7 mouse cellular contexts compared by ENCODE assay signal in the genomic region with DNA sequence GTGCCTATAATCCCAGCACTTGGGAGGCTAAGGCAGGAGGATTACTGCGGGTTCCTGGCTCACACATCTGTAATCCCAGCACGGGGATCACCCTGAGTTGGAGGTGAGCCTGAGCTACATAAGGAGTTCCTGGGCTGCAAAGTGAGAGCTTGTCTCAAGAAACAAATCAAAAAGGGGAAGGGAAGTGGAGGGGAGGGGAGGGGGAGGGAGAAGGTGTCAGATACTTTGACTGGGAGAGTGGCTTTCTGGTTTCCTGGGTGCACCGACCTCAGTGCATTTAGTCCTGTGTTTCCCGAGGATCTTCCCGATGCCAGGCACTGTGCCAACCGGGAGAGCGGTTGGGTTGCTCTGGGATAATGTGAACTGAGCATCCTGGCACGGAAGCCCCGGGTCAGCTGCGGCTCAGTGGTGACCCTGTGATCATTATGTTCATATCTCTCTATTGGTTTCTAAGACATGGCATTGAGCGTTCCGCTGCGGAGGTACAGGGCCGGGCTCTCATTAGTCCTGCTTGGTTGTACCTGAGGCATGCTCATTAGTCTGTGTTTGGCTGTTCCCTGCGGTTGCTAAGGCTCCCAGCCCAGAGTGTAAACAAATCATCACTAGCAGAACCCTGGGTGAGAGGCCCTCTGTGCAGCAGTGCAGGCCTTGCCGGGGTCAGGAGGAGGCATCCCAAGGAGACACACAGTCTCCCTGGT. TPM values are rescaled to one million over a fixed set of nuclear protein-coding genes. Genes with fewer than 3 reads are reported as not detected.
DNase-seq lines count a peak whose midpoint lies in the region; ATAC-seq lines count a peak whose summit lies in the region.

No protein-coding gene starts in this region.

- ATAC-seq in forebrain, embryonic 11.5 days (replicated peaks; ENCODE audit: low FRiP score) = peak; percentile 55

- no peaks in the 10 kb centered on the region for H3K9me3 ChIP-seq in forebrain, embryonic 11.5 days (ENCODE audit: control insufficient read depth, low read length)

- 44% methylated on average over 16 of the region's 16 CpGs for WGBS in forebrain, embryonic 11.5 days

- H3K4me1 ChIP-seq in forebrain, embryonic 11.5 days (replicated peaks; ENCODE audit: control insufficient read depth, insufficient read depth, low read length) = no peaks in the 10 kb centered on the region; the same call in 1 of the 2 replicates

- H3K4me3 ChIP-seq in forebrain, embryonic 11.5 days (ENCODE audit: low read depth, low read length) = no peak overlapping the region

- intact Hi-C loops in gastrocnemius, postnatal 14 days (cut with DNase I; ENCODE audit: low total_unique reads) = no loop called here
- intact Hi-C loops in heart, postnatal 25 days (cut with DNase I) = no loop called here

- H3K27ac ChIP-seq in forebrain, embryonic 11.5 days (ENCODE audit: low read depth, low read length) = no peak overlapping the region

- H3K9ac ChIP-seq in forebrain, embryonic 11.5 days (ENCODE audit: low read length) = no peak overlapping the region

- H3K4me2 ChIP-seq in forebrain, embryonic 11.5 days (ENCODE audit: low read depth, low read length, severe bottlenecking) = no peak overlapping the region

- DNase-seq in 3134 (ENCODE audit: extremely low read depth, insufficient read length, low spot score) = peak; percentile 45
- DNase-seq in CD4-positive helper T cell, adult 2 months (ENCODE audit: low read depth, low spot score) = peak; percentile 59
- peak; percentile 75 for DNase-seq in forebrain, embryonic 11.5 days (ENCODE audit: low spot score)
- peak; percentile 59 to 87 for DNase-seq in kidney, postnatal 25 days
- DNase-seq in gastrocnemius, postnatal 14 days = no peak
- no peak for DNase-seq in T-cell, adult 2 months (ENCODE audit: low spot score)
- no peak for DNase-seq in heart, postnatal 25 days (ENCODE audit: low spot score)

- no peaks in the 10 kb centered on the region for H3K36me3 ChIP-seq in forebrain, embryonic 11.5 days (ENCODE audit: control insufficient read depth, insufficient read depth, low read length)

- no peaks in the 10 kb centered on the region for H3K27me3 ChIP-seq in forebrain, embryonic 11.5 days (ENCODE audit: control insufficient read depth, insufficient read depth, low read length)

RNA-seq across cellular contexts. Expression of gene Vdac1, which starts 28.1 kb away (rescaled TPM):
- polyA plus RNA-seq in forebrain, embryonic 11.5 days (2014; fragmentation: Nextera tagmentation; extraction: Ambion mirVana) = 198 and 207 TPM in 2 replicates
- 1,000 to 10,000 TPM; 1,133 to 1,268 TPM for total RNA-seq in gastrocnemius, postnatal 14 days (2021)
- 1,000 to 10,000 TPM; 1,015 to 1,076 TPM for total RNA-seq in heart, postnatal 25 days (2021)

RNA-seq across cellular contexts. Expression of gene Tcf7, which starts 49.8 kb away (rescaled TPM):
- polyA plus RNA-seq in forebrain, embryonic 11.5 days (2014; fragmentation: Nextera tagmentation; extraction: Ambion mirVana) = 9.5 and 9.6 TPM in 2 replicates
- total RNA-seq in gastrocnemius, postnatal 14 days (2021) = 1 to 10 TPM; 1.9 to 2.0 TPM
- total RNA-seq in heart, postnatal 25 days (2021) = under 1 TPM; 0.70 to 0.75 TPM

Comparison
In these comparisons a context has a peak if more than half of its experiments do, and no peak if none do; other contexts are left out.
1. DNase-seq: peak in 3134 (single experiment), CD4-positive helper T cell, adult 2 months (single experiment), forebrain, embryonic 11.5 days (single experiment) and kidney, postnatal 25 days (2 of 2); none in gastrocnemius, postnatal 14 days (single experiment), T-cell, adult 2 months (single experiment) and heart, postnatal 25 days (single experiment).